In the genomic region with DNA sequence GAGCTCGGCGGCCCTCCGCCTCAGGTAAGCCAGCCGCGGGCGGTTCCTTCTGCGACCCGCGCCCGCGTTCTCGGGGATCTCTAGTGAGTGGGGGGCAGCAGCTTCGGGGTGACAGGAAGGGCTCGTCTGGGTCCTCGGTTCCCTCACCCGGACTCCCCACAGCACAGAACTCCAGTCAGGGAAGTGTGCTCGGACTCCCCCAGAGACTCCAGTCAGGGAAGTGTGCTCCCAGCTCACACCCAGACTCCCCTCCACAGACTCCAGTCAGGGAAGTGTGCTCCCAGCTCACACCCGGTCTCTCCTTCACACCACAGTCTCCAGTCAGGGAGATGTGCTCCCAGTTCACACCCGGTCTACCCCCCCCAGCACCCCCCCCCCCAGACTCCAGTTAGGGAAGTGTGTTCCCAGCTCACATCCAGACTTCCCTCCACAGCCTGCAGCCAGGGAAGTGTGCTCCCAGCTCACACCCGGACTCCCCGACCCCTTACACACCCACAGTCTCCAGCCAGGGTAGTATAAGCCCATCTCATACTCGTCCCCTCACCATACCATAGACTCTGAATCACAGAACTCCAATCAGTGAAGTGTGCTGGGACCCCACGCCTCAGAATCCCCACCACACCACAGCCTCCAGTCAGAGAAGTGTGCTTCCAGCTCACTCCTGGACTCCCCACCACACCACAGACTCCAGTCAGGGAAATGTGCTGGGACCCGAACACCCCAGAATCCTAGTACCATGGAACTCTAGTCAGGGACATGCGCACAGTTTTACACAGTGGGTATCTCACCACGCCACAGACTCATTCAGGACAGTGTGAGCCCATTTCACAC, we compare ENCODE assay signal across 8 mouse cellular contexts. TPM values are rescaled to one million over a fixed set of nuclear protein-coding genes. Genes with fewer than 3 reads are reported as not detected.
DNase-seq lines count a peak whose midpoint lies in the region; ATAC-seq lines count a peak whose summit lies in the region.

No protein-coding gene starts in this region.

- peak overlapping the region; percentile 71 for H3K4me3 ChIP-seq in forebrain, embryonic 11.5 days (ENCODE audit: low read depth, low read length)
- H3K4me3 ChIP-seq in liver, embryonic 11.5 days (ENCODE audit: low read depth, low read length): peak overlapping the region; percentile 71
- peak overlapping the region; percentile 88 for H3K4me3 ChIP-seq in stomach, embryonic 16.5 days (replicated peaks; ENCODE audit: low read length)

- no peak overlapping the region for H3K27ac ChIP-seq in forebrain, embryonic 11.5 days (ENCODE audit: low read depth, low read length)
- peak overlapping the region; percentile 58; the same call in 1 of the 2 replicates for H3K27ac ChIP-seq in liver, embryonic 11.5 days (ENCODE audit: low read depth, low read length)
- H3K27ac ChIP-seq in stomach, embryonic 16.5 days (ENCODE audit: low read length): peak overlapping the region; percentile 89

- peak; percentile 64 for ATAC-seq in forebrain, embryonic 11.5 days (replicated peaks; ENCODE audit: low FRiP score)
- ATAC-seq in liver, embryonic 11.5 days (replicated peaks; ENCODE audit: low FRiP score): peak; percentile 58
- ATAC-seq in stomach, embryonic 16.5 days (ENCODE audit: insufficient read depth, low FRiP score): peak; percentile 55

- H3K4me2 ChIP-seq in forebrain, embryonic 11.5 days (ENCODE audit: low read depth, low read length, severe bottlenecking): peak overlapping the region; percentile 77
- peak overlapping the region; percentile 65 for H3K4me2 ChIP-seq in liver, embryonic 11.5 days
- H3K4me2 ChIP-seq in stomach, embryonic 16.5 days (ENCODE audit: low read depth, low read length): peak overlapping the region; percentile 78

- H3K27me3 ChIP-seq in forebrain, embryonic 11.5 days (ENCODE audit: control insufficient read depth, insufficient read depth, low read length): no peaks in the 10 kb centered on the region
- H3K27me3 ChIP-seq in liver, embryonic 11.5 days (replicated peaks; ENCODE audit: control insufficient read depth, insufficient read depth, low read length): no peaks in the 10 kb centered on the region
- H3K27me3 ChIP-seq in stomach, embryonic 16.5 days (ENCODE audit: control insufficient read depth, insufficient read depth, low read length): no peaks in the 10 kb centered on the region

- WGBS in forebrain, embryonic 11.5 days: 8% methylated on average over 26 of the region's 26 CpGs
- 9% methylated on average over 25 of the region's 26 CpGs for WGBS in liver, embryonic 11.5 days
- WGBS in stomach, embryonic 16.5 days: 10% methylated on average over 26 of the region's 26 CpGs

- peak overlapping the region; percentile 78 for H3K9ac ChIP-seq in forebrain, embryonic 11.5 days (ENCODE audit: low read length)
- peak overlapping the region; percentile 80 for H3K9ac ChIP-seq in liver, embryonic 11.5 days (ENCODE audit: low read depth, low read length)
- H3K9ac ChIP-seq in stomach, embryonic 16.5 days (ENCODE audit: low read length): peak overlapping the region; percentile 96

- H3K4me1 ChIP-seq in forebrain, embryonic 11.5 days (replicated peaks; ENCODE audit: control insufficient read depth, insufficient read depth, low read length): peaks cover 7% of the 10 kb centered on the region; the same call in 1 of the 2 replicates
- H3K4me1 ChIP-seq in liver, embryonic 11.5 days (replicated peaks; ENCODE audit: control insufficient read depth, insufficient read depth, low read length): peaks cover 16% of the 10 kb centered on the region
- peaks cover 20% of the 10 kb centered on the region for H3K4me1 ChIP-seq in stomach, embryonic 16.5 days (ENCODE audit: control insufficient read depth, insufficient read depth, low read length)

- DNase-seq in heart, adult 11 months: peak; percentile 92
- DNase-seq in heart, postnatal 25 days (ENCODE audit: low spot score): no peak
- DNase-seq in CD4-positive helper T cell, adult 2 months (ENCODE audit: low read depth, low spot score): peak; percentile 9
- no peak for DNase-seq in forebrain, embryonic 11.5 days (ENCODE audit: low spot score)
- DNase-seq in liver, embryonic 11.5 days (ENCODE audit: low spot score): no peak
- no peak for DNase-seq in T-cell, adult 2 months (ENCODE audit: low spot score)
- no peak for DNase-seq in layer of hippocampus, postnatal 36 days

- intact Hi-C loops in heart, postnatal 25 days (cut with DNase I): loop anchor here (5.0 kb wide), 1 partner anchor 43 kb away; no protein-coding TSS in a partner anchor

- H3K9me3 ChIP-seq in forebrain, embryonic 11.5 days (ENCODE audit: control insufficient read depth, low read length): no peaks in the 10 kb centered on the region
- H3K9me3 ChIP-seq in liver, embryonic 11.5 days (ENCODE audit: control insufficient read depth, low read length): no peaks in the 10 kb centered on the region
- H3K9me3 ChIP-seq in stomach, embryonic 16.5 days (replicated peaks; ENCODE audit: control insufficient read depth, low read length): no peaks in the 10 kb centered on the region

- no peaks in the 10 kb centered on the region for H3K36me3 ChIP-seq in forebrain, embryonic 11.5 days (ENCODE audit: control insufficient read depth, insufficient read depth, low read length)
- H3K36me3 ChIP-seq in liver, embryonic 11.5 days (ENCODE audit: control insufficient read depth, insufficient read depth, low read length): no peaks in the 10 kb centered on the region
- H3K36me3 ChIP-seq in stomach, embryonic 16.5 days (ENCODE audit: control insufficient read depth, insufficient read depth, low read length): no peaks in the 10 kb centered on the region

RNA-seq across cellular contexts. Expression of a gene that starts 0.6 kb away (rescaled TPM):
- total RNA-seq in heart, postnatal 25 days (2021): 100 to 1,000 TPM in 1 of 2 experiments, 10 to 100 TPM in 1; 82.4 to 107 TPM
- polyA plus RNA-seq in forebrain, embryonic 11.5 days (2014; fragmentation: Nextera tagmentation; extraction: Ambion mirVana): 35.9 and 38.4 TPM in 2 replicates
- polyA plus RNA-seq in liver, embryonic 11.5 days (2014; fragmentation: Nextera tagmentation; extraction: Ambion mirVana): 31.1 and 33.1 TPM in 2 replicates
- polyA plus RNA-seq in stomach, embryonic 16.5 days (2015; fragmentation: Nextera tagmentation; extraction: Ambion mirVana): 51.4 and 53.4 TPM in 2 replicates
- 10 to 100 TPM; 41.2 to 44.2 TPM for total RNA-seq in layer of hippocampus, postnatal 36 days (2021)

RNA-seq across cellular contexts. Expression of a gene that starts 39.0 kb away (rescaled TPM):
- 1 to 10 TPM; 2.3 TPM for total RNA-seq in heart, postnatal 25 days (2021)
- not detected in 2 replicates for polyA plus RNA-seq in forebrain, embryonic 11.5 days (2014; fragmentation: Nextera tagmentation; extraction: Ambion mirVana)
- polyA plus RNA-seq in liver, embryonic 11.5 days (2014; fragmentation: Nextera tagmentation; extraction: Ambion mirVana): not detected in 2 replicates
- polyA plus RNA-seq in stomach, embryonic 16.5 days (2015; fragmentation: Nextera tagmentation; extraction: Ambion mirVana): not detected in 2 replicates
- total RNA-seq in layer of hippocampus, postnatal 36 days (2021): not detected

Comparison
In these comparisons a context has a peak if more than half of its experiments do, and no peak if none do; other contexts are left out.
1. DNase-seq: peak in heart, adult 11 months (single experiment) and CD4-positive helper T cell, adult 2 months (single experiment); none in heart, postnatal 25 days (single experiment), forebrain, embryonic 11.5 days (single experiment), liver, embryonic 11.5 days (single experiment), T-cell, adult 2 months (single experiment) and layer of hippocampus, postnatal 36 days (0 of 2).
2. Peak in every context shown above with its lines, with median percentiles within 50 percentile points of each other: ATAC-seq, H3K4me2 ChIP-seq, H3K4me3 ChIP-seq and H3K9ac ChIP-seq.